Mouse (Mus musculus): ENCODE measurements around the gene Socs1. TPM values are rescaled to one million over a fixed set of nuclear protein-coding genes. Genes with fewer than 3 reads are reported as not detected.

Socs1 gene
- total RNA-seq, 2 experiments from 2014 or later = 0.59 to 1.4 TPM

DNA sequence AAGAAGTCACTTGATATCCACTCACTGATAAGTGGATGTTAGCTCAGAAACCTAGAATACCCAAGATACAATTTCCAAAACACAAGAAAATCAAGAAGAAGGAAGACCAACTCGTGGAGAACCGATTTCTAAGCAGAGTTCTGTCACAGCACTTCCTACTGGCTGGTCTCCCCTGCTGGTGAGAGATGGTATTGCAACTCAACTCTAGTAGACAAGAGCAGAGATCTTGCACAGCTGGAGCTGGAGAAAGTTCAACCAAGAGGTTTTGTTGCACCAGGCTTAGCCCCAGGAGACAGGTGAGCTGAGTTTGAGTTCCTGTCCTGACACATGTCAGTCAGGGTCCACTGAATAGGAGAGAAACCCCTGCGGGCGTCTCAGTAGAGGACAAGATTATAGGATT is 18.2 kb downstream of the Socs1 start:
- peak; percentile 63 for ATAC-seq (replicated peaks; ENCODE audit: poor library complexity)

DNA sequence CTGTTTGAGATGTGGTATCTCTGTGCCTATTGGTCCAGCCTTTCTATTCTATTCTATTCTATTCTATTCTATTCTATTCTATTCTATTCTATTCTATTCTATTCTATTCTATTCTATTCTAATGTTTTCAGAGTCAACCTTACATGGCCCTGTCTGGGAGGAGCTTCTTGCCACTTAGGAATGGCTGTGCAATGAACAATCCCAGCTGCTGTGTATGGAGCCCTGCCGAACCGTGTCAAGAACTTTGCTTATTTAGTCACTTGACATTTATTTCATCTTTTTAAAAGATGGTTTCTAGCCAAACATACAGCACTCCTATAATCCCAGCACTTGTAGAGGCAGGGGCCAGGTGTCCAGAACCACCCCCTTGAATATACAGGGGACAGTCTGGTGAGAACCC is 21.0 kb downstream of the Socs1 start:
- no peak for ATAC-seq (replicated peaks; ENCODE audit: poor library complexity)

DNA sequence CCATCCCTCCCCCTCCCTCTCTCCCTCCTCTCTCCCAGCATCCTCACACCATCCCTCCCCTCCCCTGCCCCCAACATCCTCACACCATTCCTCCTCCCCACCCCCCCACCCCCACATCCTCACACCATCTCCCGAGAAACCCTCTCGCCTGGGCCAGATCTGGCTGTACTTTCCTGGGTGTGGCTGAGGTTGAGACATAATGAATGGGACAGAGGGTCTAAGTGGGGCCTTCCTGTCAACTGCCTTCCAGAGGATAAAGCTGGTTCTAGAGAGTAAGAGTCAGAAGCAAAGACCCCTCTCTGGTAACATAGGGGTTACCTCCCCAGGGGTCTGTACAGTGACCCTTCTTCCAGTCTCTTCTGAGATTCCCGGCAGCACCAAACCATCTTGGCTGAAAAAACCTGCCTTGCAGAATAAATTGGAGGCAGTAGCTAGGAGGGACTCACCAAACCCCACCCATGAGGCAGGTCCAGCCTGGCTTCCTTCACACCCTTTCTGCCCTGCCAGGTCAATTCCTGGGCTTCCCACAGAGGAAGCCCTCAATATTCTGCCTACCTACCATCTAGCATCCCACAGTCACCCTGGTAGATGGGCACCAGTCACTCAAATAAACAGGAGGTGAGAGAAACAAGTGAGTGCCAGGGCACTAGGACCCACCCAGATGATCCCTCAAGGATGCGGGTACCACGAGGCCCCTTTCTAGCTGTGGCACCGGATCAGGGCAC is 21.6 kb downstream of the Socs1 start:
- no peak for ATAC-seq (replicated peaks; ENCODE audit: poor library complexity)

DNA sequence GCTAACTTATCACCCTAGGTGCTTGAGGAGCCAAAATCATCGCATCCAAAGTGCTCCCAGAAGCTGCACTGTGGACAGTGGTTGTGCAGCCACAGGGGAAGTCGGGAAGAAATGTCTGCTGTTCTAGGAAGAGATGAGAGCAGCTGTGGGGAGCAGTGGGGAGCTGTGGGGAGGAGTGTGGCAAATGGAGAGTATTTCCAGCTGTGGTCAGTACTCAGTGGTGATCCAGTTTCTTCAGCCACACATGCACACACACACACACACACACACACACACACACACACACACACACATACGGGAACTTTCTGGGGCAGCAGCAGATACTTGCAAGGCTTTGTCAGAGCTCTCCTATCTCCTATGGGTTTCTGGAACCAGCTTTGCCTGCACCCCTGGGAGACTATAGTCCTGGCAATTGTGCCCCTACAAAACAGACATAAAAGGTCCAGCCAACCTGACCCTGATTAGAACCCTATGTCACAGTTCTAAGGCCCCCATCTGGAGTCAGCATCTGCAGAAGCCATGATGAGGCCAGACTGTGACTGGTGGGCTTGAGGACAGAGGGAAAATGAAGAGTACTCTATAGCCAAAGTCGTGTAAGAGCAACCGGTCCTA is 22.7 kb downstream of the Socs1 start:
- no peak for ATAC-seq (replicated peaks; ENCODE audit: poor library complexity)

DNA sequence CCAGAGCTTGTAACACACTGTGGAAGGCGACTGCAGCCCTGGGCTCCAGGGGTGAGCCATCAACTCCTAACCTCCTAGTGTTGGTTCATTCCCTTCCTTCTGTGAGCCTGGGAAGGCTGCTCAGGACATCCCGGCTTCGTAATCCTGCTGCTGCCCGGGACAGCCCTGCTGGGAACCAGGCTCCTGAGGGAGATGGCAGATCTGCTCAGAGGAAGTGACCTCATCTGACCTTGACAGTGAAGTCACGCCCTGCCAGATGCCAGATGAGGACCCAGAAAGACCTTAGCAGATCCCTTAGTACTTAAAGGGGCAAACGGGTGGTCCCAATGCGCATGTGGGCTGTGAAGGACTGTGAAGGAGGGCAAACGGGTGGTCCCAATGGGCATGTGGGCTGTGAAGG is 24.2 kb downstream of the Socs1 start:
- no peak for ATAC-seq (replicated peaks; ENCODE audit: poor library complexity)

DNA sequence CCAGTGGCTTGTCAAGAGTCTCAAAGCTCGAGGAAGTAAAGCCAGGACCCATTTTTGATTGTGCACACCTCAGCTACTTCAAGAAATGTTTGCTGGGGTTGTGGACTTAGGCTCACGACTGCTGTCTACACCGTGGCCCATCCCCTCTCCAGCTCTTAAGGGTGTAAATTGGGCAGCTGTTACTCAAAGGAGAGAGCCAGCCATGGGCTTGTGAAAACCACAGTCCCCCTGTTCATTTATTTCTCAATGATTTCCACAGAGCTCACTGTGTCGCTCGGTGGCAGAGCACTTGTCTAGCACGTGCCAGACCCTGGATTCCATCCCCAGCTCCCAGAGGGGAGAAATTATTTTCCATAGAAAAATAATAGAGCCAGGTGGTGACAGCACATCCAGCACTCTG is 29.2 kb downstream of the Socs1 start:
- ATAC-seq (replicated peaks; ENCODE audit: poor library complexity) = peak; percentile 60

DNA sequence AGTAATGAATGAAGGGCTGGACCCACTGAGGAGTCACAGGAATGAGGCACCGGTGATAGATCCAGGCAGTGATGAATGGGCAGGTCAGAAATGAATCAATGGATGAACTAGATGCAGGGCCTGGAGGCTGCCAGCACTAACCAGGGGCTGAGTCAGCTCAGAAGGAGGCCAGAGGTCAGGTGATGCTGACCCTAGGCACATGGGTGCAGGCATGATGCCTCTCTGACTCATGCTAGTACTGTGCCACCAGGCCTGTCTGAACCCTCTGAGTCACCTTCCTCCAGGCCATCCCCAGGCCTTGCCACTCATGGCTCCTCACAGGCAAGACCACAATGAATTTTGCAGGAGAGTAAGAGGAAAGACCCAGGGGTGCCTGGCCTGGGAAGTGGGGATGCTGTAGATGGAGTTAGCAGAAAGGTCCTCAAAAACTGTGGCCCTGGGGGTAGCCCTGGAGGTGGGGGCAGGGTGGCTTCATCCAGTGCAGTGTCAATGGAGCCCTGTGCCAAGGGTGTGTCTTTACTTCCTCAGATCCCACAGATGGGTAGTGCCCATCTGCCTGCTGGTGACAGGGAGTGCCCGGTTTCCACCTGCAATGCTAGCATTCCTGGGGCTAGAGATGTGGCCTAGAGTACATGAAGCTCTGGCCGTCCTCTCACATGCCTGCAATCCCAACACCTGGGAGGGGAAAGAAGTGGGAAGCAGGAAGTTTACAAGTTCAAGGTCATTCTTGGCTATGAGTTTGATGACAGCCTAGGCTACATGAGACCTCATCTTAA is 30.6 kb downstream of the Socs1 start:
- no peak for ATAC-seq (replicated peaks; ENCODE audit: poor library complexity)

DNA sequence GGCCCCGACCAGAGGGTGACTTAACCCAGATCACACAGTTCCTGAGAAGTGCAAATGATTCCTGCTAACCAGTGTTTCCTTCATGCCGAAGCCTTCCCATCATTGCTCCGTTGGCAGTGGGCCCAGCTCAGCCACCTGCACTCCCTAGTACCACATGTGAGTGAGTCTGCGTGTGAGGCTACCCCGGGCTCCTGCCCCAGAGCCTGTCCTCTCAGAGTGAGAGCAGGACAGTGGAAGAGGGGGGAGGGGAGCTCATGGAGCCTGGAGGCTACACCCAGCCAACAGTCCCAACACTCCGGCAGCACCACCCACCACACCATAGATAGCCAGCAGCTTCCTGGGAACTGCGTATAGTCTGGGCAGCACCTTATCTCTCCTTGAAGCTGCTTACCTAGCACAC is 35.5 kb downstream of the Socs1 start:
- ATAC-seq (replicated peaks; ENCODE audit: poor library complexity) = no peak

DNA sequence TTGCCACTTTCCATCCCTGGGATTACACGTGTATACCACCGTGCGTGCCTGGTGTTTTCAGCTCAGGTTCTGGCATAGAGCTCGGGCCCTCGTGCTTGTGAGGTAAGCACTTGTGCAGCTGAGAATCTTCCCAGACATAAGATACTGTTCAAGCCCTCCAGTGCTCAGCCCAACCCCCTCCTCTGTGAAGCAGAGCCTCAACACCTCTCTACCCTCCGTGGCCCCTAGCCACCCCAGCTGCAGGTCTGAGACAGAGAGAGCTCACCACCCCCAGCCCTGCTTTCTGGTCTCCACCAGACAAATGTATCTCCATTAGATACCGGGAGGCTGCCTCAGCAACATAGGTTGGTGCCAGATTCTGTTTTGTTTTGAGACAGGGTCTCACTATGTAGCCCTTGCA is 36.1 kb downstream of the Socs1 start:
- ATAC-seq (replicated peaks; ENCODE audit: poor library complexity) = no peak

DNA sequence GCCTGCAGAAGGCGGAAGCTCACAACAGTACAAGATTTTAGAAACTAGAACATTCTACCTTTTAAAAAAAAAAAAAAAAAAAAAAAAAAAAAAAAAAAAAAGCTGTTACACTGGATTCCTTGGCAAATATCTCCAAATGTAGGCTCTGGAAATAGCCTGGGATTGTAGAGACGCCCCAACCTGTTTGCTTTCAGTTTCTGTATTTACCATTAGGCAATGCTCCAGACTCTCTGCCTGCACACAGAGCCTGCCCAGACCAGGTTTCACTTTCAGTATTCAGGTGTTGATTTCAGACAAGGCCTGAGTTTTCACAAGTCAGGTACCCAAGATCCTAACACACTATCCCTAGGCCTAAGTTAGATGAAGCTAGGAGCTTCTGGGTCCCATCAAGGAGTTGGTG is 44.3 kb downstream of the Socs1 start:
- peak; percentile 48 for ATAC-seq (replicated peaks; ENCODE audit: poor library complexity)

DNA sequence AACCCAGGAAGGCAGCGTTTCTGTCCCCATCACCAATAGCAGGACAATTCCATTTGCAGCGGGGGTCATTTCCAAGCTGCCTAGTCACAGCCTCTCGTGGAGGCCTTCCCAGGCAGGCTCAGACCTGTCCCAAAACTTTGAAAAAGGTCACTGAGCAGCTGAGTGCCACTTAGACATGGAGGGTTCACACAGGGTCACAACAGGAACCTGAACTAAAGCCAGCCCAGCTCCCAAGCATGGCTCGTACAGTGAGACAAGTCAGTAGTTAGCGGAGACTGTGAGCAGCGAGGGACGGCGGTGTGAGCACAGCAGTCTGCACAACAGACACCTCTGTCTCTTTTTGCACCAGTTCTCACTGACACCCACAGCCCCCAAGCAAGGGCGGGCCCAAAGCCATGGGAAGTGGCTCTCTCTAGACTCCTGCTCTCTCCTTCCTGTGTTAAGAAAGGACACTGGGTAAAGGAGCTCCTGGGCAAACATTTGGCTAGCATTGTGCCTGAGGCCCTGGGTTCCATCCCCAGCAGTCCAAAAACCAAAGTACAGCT is 45.4 kb downstream of the Socs1 start:
- no peak for ATAC-seq (replicated peaks; ENCODE audit: poor library complexity)

DNA sequence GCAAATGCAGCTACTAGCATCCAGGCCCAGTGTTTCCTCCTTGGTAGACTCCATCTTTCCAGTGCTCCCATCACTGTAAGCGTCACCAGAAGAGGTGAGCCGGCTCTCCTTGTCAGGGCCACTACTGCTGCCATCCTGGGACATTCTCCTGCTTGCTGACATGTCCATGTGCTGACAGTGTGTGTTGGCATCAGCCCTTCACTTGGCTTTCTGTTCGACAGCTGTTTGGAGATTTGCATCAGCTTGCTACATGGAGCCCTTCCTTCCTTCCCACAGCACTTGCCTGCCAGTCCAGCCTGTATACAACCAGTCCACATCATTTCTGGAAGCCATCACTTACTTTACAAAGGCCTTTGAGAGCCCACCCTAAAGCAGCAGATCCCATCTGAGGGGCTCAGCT is 46.5 kb downstream of the Socs1 start:
- ATAC-seq (replicated peaks; ENCODE audit: poor library complexity) = no peak

DNA sequence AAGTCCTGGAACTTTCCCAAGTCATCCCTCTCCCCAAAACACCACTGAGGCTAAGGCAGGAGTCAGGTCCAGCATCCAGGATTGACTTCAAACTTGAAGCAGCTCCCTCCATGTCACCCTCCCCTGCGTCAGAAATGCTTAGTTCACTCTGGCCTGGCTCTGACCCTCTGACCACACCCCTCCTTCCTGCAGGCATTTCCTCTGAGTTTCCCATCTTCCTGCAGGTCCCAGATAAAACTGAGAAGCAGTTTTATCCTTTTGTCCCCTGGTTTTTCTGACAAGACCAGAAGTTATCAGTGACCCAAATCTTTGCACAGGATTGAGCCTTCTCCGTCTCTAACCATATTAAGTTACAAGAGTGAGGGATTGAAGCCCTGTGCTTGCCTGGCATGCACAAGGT is 47.8 kb downstream of the Socs1 start:
- peak; percentile 32 for ATAC-seq (replicated peaks; ENCODE audit: poor library complexity)

DNA sequence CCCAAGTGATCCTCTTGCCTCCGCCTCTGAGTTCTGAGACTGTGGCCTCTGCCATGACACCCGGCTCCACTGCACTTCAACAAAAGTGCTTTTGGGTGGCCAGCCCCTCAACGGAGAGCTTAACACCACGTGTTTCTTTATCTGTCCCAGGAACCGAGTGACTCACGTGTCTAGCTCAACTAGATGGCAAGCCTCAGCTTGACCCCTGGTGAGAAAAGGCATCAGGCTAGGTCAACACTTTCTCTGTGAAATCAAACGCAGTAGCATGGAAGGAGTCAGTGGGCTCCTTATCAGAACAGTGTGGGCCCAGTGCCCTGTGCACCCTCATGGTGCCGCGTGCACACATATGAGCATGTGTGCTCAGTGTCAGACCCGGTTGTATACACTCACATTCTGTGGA is 49.0 kb downstream of the Socs1 start:
- ATAC-seq (replicated peaks; ENCODE audit: poor library complexity) = no peak

DNA sequence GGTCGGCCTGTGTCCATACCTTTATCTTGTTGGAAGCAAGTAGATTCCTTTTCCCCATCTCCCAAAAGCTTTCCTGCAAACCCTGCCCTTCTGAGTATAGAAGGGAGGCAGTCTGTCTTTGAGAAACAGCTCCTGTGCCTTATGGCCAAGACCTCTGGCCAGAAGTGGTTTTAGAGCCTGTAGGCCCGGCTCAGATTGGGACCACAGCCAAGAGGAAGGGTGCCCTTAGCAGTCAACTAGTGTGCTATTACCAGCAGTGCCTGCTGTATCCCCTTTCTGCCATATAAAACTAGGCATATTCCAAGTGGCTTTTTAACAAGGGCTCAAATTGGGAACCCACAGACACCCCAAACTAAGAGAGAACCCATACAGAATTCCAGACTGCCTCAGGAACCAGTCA is 49.6 kb downstream of the Socs1 start:
- ATAC-seq (replicated peaks; ENCODE audit: poor library complexity) = no peak

DNA sequence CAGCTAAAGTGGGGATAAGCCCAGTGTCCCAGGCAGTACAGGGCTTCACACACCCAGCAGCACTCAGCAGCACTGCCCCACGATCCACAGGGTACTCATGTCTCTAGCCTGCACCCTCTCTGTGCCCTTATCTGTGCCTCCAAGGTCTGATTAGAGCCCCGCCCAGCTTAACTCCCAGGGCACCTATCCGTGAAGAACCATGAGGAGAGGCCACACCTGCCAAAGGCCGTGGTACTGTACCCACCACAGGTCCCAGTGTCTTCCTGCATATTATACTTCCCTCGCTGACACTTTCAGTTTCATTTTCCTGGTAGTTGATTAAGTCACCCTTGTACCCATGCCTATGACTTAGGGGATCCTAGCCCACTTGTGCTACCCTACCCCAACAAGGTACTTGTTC is 52.9 kb downstream of the Socs1 start:
- ATAC-seq (replicated peaks; ENCODE audit: poor library complexity) = peak; percentile 82

Other genes starting within 250 kb of the Socs1 start
- gene Dexi, start 242.5 kb downstream of the Socs1 start, total RNA-seq (2015) = 5.7 and 7.3 TPM in 2 replicates
- gene Dexi, start 242.5 kb downstream of the Socs1 start, total RNA-seq (2017) = 3.3 and 6.0 TPM in 2 replicates
- 10.8 and 11.5 TPM in 2 replicates for gene Clec16a, start 240.2 kb downstream of the Socs1 start, total RNA-seq (2015)
- gene Clec16a, start 240.2 kb downstream of the Socs1 start, total RNA-seq (2017) = 12.6 and 14.6 TPM in 2 replicates
- not detected in 2 replicates for gene Tnp2, start 3.1 kb upstream of the Socs1 start, total RNA-seq (2015)
- not detected in 2 replicates for gene Tnp2, start 3.1 kb upstream of the Socs1 start, total RNA-seq (2017)
- not detected in 2 replicates for gene Prm3, start 5.4 kb upstream of the Socs1 start, total RNA-seq (2015)
- gene Prm3, start 5.4 kb upstream of the Socs1 start, total RNA-seq (2017) = not detected in 2 replicates
- gene Prm2, start 10.6 kb upstream of the Socs1 start, total RNA-seq (2015) = not detected in 2 replicates
- not detected in 2 replicates for gene Prm2, start 10.6 kb upstream of the Socs1 start, total RNA-seq (2017)
- gene Prm1, start 20.3 kb upstream of the Socs1 start, total RNA-seq (2015) = not detected in 2 replicates
- gene Prm1, start 20.3 kb upstream of the Socs1 start, total RNA-seq (2017) = not detected in 2 replicates
- gene Gm11172, start 27.4 kb upstream of the Socs1 start, total RNA-seq (2015) = not detected in 2 replicates
- not detected in 2 replicates for gene Gm11172, start 27.4 kb upstream of the Socs1 start, total RNA-seq (2017)
- gene Rmi2, start 49.5 kb upstream of the Socs1 start, total RNA-seq (2015) = 6.9 and 8.2 TPM in 2 replicates
- gene Rmi2, start 49.5 kb upstream of the Socs1 start, total RNA-seq (2017) = 6.0 and 6.9 TPM in 2 replicates